Mouse (Mus musculus): ENCODE results near the gene Kansl1.
A peak's percentile ranks its signal among the peaks of the same experiment; 100 is the strongest.

Gene Kansl1

GRCm38 (mm10) chr11:104363823-104364600, 104.6 kb downstream of the Kansl1 start:
- no peak for DNase-seq (ENCODE audit: extremely low spot score)

- DNase-seq (ENCODE audit: extremely low spot score): no peak
These were observed 106.0 kb downstream of the Kansl1 start for GRCm38 (mm10) chr11:104362704-104363103.

DNA sequence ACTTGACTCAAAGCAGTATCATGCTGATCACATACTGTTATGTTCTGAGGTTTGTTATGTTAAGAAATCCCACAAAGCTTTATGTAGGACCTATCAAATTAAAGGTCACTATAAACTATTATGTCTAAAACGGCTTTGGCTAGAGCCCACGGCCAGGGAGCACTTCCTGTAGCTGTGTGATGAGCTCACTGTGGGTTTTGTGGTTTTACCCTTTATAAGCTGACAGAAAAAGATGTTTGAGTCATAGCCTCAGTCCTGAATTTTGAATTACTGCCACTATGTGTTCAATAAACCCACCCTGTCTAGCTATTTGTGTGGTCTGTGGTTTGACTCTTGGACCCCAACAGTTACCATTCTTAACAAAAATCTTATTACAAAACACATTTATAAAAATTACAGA, 106.9 kb downstream of the Kansl1 start:
- DNase-seq (ENCODE audit: extremely low spot score): no peak

- no peak for DNase-seq (ENCODE audit: extremely low spot score)
These were observed 121.7 kb downstream of the Kansl1 start for GRCm38 (mm10) chr11:104346931-104347330.

GRCm38 (mm10) chr11:104334946-104335345, 133.7 kb downstream of the Kansl1 start:
- DNase-seq (ENCODE audit: extremely low spot score): no peak

DNA sequence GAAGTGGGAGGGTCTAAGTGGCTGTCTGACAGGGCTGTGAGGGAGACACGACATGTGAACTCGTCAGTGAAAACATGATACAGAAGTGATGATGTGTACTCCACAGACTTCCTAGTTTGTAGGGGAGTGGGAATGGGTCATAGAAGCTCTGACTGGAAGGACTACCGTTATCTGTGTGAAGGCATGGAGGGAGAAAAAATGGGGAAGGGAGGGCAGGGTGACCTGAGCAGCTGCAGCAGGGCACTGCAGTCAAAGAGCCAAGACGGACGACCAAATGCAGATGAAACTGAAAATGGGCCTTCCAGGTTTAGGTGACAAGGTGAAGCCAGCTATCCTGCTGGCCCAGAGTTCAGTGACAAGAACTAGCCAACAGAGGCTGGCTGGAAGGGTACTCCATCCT, 134.5 kb downstream of the Kansl1 start:
- DNase-seq (ENCODE audit: extremely low spot score): no peak

DNA sequence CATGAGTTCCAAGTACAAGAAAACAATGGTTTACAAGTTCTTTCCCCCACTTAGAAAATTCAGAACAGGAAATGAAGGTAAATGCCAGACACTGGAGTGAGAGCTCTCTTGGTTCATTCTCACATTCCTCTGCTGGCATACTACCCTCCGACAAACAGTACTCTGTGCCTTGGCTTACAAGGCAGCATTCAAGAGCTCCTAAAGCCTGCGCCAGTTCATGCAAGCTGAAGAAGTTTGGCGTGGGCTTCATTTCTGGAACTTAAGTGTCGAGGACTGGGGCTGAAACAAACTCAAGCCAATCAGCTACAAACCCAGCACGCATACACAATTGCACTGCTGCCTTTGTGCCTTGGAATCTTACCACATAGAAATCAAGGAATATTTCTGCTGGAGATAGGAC, 136.6 kb downstream of the Kansl1 start:
- DNase-seq (ENCODE audit: extremely low spot score): no peak

DNA sequence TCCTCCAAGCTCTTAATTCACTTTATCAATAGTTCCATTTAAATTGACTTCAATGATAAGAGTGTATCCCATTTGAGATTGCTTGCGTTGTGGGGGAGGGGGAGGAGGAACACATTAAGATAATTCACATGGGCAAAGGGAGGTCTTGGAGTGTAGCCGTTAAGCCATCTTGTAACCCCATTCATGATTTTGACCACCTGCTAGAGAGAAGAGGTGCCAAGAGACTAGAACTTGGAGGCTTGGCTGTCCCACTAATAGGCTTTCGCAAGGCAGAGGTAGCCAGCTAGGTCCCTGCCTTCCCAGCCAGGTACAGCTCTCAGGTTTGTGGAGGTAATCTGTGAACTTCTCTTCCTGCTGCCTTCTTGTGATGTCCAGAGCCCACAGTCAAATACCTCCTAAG, 137.5 kb downstream of the Kansl1 start:
- DNase-seq (ENCODE audit: extremely low spot score): no peak

DNA sequence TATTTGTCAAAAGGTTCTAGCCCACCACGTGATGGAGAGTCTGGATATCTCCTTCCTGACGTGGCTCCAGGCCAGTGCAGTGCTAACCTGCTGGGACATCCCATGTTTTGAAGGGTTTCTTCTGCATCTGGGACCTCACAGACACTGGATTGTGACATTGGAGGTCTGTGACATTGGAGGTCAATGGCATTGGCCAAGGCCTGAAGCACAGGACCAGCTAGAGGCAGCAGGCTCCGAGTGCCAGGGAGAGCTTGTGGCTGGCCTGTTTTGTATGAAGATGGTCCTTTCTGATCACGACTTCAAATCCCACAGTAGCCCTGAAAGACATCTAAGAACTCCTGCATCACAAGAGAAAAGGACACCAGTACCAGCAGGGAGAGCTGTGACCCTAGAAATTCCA, 138.5 kb downstream of the Kansl1 start:
- DNase-seq (ENCODE audit: extremely low spot score): no peak

GRCm38 (mm10) chr11:104329185-104329926, 139.3 kb downstream of the Kansl1 start:
- no peak for DNase-seq (ENCODE audit: extremely low spot score)

DNA sequence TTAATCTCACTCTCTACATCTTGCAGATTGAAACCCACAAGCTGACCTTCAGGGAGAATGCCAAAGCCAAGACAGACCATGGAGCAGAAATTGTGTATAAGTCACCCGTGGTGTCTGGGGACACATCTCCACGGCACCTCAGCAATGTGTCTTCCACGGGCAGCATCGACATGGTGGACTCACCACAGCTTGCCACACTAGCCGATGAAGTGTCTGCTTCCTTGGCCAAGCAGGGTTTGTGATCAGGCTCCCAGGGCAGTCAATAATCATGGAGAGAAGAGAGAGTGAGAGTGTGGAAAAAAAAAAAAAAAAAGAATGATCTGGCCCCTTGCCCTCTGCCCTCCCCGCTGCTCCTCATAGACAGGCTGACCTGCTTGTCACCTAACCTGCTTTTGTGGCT, 140.7 kb downstream of the Kansl1 start:
- no peak for DNase-seq (ENCODE audit: extremely low spot score)

DNA sequence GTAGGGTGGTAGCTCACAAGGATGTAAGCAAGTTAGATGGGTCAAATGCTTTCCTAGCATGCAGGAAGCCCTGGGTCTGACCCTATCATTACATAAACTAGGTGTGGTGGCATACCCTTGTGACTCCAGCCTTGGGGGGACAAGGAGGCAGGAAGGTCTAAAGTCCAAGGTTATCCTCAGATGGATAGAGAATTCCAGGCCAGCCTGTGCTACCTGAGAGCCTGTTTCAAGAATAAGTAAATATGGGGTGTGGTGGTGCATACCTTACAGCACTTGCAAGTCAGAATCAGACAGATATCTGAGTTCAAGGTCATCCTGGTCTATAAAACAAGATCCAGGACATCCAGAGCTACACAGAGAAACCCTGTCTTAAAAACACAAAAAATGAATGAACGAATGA, 141.2 kb downstream of the Kansl1 start:
- DNase-seq (ENCODE audit: extremely low spot score): no peak

GRCm38 (mm10) chr11:104322142-104322541, 146.5 kb downstream of the Kansl1 start:
- no peak for DNase-seq (ENCODE audit: extremely low spot score)

DNA sequence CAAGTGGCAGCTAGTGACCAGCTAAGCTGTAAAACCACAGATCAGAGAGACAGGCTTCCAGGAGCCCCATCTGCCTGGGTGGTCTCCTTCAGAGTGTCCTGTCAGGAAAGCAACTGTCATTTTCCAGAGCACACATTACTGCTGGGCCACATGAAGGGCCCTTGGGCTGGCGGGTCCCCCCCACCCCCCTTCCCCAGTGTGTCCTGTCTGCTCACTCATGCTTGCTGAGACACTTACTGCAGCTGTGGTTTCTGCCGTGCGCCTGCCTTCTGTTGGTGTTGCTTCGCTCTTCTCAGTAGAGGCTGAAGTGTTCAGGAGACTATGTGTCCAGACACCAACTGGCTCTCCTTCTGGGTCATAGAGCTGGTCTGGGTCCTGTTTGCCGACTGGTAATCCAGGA, 148.2 kb downstream of the Kansl1 start:
- DNase-seq (ENCODE audit: extremely low spot score): no peak

DNA sequence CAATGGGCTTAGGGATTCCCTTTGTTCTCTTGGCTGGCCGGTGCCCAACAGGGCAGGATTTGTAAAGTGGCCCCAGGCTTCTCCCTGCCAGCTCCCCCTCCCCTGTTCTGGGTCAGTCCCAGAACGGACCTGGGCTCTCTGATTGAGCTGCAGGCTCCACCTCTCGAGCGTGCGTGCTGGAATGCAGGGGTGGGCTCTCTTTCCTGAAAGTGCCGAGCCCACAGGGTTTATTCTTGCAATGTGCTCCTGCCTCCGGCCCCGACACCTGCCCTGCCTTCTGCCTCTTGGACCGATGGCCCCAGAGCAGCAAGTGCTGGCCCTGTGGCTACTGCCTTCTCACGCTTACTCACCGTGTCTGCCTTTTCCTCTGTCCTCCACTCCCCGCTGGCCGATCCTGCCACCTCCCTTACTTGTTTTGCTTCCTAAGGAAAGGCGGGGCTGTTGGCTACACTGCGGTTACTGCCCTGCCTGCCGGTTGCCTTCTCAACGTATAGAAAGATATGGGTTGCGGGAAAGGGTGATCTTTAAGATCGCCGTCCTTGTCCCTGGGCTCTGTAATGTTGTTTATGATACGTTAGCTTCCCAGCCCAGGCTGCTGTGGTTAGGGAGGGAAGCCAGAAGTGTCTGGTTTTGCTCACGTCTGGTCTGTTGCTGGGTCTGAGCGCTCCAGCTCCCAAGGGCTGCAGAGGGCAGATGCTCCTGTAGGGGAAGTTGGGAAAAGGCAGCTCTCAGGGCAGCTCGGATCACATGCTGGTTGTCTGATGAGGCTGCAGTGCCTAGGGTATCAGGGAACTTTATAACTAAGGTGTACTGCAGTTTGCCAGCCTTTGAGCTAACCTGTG, 149.5 kb downstream of the Kansl1 start:
- peak; percentile 54 for DNase-seq (ENCODE audit: extremely low spot score)

DNA sequence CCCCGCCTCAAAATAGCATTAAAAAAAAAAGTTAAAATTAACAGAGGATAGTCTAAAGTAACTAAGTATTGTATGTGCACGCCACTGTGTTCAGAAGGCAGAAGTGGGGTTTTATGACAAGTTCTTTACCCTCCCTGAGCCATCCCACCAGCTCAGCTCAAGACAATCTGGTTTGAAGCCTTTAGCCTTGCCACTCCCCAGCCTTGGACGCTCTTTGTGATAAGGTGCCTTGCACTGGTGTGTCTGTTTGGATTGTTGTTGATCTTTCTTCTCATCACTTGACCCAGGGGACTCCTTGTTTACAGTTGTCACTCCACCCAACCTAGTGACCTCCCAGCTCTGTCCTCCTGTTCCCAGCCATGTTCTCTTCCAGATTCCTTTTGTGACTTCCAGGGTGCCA, 151.0 kb downstream of the Kansl1 start:
- DNase-seq (ENCODE audit: extremely low spot score): no peak

DNA sequence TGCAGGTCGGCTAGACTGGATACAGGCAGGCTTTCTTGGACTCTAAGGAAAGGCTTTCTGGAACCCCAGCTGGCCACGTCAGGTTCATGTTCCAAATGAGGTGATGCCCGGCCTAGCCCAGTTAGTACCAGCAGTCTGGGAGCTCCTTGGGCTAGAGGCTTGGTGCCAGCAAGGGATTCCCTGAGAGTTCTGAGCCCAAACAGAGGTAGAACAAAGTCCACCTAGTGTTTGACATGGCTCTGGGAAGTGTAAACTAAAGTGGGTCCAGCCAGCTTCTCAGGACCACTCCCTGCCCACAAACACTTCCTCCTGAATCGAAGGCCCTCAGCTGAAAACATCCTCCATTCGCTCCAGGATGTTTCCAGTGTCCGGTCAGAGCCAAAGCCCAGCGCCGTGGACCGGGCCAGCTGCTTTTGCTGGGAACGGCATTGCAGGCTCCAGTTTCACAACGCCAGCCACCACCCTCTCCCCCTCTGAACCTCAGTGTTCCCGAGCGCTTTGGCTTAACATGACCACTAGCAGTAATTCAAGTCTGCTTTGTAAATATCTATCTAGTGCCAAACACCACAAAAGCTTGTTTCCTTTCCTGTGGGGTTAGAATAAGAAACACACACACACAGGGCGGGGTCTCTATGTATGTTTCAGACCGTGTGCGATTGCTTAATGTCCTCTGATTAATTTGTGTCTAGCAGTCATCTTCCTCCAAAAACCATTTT, 151.8 kb downstream of the Kansl1 start:
- DNase-seq (ENCODE audit: extremely low spot score): no peak

- DNase-seq (ENCODE audit: extremely low spot score): peak; percentile 87
These were observed 153.0 kb downstream of the Kansl1 start for GRCm38 (mm10) chr11:104315703-104316102.

- no peak for DNase-seq (ENCODE audit: extremely low spot score)
These were observed 157.0 kb downstream of the Kansl1 start for GRCm38 (mm10) chr11:104311643-104312042.

- DNase-seq (ENCODE audit: extremely low spot score): no peak
These were observed 158.3 kb downstream of the Kansl1 start for GRCm38 (mm10) chr11:104310226-104310887.

Measured in embryo, embryonic 9.5 days (tissue).